Mouse (Mus musculus) kidney, adult 8-10 months (tissue): ENCODE results near the gene Vps41.

ENCODE experiments used
- DNase-seq, 2 experiments: peaks; one replicate each; pipeline ENCODE4 v3.0.0; 2022

Gene Vps41

DNA sequence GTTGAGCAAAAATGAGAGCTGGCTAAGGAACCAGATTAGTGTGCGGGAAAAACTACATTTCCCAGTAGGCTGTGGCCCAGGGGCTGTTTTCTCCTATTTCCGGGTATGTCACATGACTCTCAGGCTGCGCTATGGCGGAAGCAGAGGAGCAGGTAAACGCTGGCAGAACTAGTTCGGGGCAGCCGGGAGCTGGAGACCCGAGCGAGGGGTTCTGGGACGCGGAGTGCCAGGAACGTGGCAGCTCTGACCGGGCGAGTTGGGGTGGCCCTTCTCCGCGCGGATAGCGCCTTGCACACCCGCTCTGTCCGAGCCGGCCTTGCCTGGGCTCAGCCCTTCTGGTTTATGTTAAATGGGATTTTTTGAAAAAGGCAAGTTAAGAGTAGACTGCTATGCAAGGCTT is at the start of gene Vps41:
Gene Vps41 (plus strand): TSS at position 102 of the 400 bp plus-strand sequence.
- DNase-seq = peak; percentile 81 to 85

DNA sequence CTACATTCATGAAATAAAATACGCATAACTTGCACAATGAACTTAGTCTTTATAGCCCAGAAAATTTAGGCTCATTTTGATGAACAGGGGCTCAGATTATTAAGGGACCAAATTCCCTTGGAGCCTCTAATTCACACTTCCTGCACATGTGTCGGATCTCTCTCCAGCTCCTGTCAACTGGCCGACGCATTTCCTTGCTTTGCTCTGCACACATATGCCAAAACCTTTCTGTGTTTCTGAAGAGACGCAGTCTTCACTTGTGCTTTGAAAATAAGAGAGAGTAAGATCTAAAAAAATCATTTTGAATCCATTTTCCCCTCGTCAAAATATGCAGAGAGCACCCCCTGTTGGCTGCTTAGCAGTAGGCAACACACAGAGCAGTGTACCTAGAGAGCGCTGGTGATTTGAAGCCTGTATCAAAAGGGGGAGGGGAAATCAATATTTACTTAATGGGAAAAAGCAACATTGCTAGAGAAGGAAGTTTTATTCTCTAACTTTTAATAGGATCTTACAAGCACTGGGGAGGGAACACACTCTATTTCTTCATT is 18.5 kb upstream of the Vps41 start:
- peak in 1 of 2 experiments; percentile 12 for DNase-seq

DNA sequence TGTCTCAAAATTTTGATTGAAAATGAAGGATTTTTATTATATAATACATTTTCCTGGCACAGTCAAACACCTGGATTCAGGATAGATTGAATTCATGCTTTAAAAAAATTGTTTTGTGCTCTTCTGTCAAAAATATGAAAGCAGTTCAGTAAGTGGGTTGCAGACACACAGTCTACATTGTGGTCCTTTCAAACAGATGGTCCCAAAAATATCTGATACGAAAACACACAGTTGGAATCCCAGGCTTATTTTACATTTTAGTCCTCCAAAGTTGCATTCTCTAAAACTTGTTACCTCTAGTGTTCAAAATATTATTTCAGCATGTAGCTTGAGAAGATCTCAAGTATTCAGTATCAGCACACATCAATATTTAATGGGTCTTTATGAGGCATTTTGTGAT is 5.4 kb upstream of the Vps41 start:
- no peak for DNase-seq

GRCm38 (mm10) chr13:18716707-18717106 is 379 bp upstream of the Vps41 start:
- no peak for DNase-seq

- DNase-seq = peak; percentile 9 to 17
Measured at GRCm38 (mm10) chr13:18718461-18718860, 1.4 kb downstream of the Vps41 start.

DNA sequence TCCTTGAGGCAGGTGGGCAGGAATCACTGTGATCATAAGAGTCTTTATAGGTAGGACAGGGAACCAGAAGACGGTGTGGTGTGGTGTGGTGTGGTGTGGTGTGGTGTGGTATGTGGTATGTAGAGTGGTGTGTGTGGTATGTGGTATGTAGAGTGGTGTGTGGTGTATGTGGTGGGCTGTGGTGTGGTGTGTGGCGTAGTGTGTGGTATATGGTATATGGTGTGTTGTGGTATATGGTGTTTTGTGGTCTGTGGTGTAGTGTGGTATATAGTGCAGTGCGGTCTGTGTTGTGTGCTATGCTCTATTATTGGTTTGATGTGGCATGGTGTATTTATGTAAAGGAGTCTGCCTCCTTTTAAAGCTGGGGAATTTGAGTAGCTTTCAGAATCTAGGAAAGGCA is 13.6 kb downstream of the Vps41 start:
- DNase-seq = no peak

DNA sequence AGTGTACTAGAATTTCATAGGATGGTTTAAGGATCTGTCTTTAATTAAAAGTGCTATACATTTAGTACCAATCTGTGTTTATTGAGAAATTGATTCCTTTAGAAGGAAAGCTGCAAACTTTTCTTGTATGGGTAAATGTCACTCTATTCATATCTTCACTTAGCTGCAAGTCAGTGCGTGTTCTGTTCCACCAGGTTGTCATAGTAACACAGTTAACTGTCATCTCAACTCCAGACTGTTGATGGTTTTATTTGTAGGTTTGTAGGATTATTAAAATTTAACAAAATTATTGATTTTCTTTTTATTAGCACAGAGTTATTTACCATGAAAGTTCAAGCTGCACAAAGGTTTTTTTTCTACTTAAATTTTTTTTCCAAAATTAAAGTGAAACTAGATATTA is 19.5 kb downstream of the Vps41 start:
- no peak for DNase-seq

DNA sequence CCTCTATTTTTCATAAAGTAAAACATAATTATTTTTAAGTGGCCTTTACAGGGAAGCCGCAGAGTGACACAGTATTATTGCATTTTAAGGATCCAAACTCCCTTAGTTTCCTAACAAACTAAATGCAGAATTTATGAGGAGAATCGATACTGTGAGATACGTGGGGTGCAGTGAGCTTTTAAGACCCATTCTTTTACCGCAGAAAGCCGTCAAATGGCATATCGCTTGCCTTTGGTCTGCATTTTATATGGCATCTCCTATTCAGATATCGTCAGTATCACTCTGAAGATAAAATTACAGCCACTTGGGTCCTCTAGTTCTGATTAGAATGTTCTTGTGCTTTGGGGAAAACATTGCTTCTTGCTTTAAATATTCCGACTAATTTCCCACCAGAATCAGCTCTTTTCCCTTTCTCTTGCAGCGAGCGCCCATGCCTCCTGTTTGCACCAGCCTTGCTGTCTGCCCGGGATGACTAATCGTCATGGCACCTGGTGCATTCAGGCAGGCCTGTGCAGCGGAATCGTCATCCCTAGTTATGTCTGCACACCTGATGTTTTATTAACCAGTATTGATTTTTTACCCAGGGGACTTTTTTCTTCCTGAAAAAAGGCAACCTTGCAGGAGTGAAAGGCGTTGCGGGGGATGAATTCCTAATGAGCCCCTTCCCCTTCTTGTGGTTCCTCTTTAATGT is 26.6 kb downstream of the Vps41 start:
- no peak for DNase-seq

DNA sequence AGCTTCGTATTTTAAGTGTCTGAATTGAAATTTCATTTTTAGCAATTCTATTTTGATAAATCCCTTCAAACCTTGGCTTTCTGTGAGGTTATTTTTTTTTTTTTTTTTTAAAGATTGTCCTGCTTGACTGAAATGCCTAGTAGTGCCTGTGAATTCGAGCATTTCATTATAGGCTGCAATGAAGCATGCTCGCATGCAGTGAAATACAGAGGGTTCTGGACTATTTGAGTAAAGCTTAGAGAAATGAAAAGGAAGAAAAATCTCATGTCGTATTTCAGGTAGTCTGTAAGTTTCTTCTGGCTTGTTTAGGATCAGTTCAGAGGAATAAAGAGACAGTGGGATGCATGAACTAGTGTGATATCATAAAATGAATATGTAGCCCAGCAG is 27.2 kb downstream of the Vps41 start:
- DNase-seq = no peak

GRCm38 (mm10) chr13:18757958-18758357 is 40.9 kb downstream of the Vps41 start:
- no peak for DNase-seq

DNA sequence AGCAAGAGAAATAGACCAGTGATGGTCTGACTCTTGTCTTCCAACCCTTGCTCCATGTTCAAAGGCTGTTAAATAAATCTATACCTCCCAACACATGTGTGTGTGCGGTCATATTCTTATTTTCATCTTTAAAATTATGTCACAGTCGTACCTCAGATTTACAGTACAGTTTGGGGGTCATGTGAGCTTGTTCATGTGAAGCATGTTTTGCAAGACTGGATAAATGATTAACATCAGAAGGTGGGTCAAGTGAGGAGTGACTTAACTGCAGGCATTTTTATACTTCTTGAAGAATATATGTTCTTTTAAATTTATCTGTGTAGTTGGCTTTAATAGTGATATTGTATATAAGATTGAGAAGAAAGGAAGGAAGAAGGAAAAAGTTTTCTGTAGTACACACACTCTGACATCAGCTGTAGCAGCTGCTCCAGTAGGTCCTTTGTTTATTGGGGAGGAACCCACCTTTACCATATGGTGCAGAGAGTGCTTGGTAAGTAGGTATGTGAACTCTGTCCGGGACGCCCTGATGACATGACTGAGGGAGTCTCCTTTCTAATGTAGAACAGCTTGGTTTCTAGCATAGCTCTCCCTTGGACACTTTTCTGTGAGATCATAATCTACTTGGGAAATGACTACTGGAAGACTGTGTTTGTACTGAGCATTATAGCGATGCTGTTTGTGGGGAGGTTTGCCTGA is 42.4 kb downstream of the Vps41 start:
- DNase-seq = peak in 1 of 2 experiments; percentile 30

DNA sequence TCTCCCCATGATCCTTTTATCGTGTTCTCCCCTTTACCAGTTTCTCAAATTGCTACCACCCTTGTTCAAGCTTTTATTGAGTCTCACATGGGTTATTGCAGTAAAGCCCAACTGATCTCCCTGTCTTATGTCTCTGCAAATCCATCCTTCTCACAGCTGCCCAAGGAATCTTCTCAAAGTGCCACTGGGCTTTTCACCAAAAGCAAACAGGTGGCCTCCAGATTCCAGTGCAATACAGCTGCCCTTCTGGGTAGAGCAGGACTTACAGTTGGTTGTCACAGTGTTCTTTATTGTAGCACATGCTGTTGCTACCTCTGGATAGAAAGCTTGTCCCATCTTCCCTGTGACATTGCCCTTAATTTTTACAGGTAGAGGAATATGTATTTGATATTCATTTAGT is 44.4 kb downstream of the Vps41 start:
- no peak for DNase-seq

DNA sequence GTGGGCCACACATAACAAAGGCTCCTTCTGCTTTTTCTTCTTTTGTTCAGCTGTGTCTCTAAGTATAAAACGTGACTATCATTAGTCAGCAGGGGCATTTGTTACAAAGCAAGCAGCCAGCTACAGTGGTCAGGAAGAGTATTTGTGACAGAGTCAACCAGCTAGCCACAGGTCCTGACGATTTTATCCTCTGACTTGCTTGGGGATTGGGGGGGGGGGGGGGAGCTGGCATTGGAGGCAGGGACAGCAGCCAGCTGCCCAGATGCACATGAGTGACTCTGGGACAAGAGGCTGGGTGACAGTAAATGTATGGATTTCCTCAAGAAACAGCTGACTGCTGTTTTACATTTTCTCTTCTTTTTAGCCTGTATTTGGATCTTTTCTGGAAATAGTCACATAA is 50.8 kb downstream of the Vps41 start:
- DNase-seq = no peak

DNA sequence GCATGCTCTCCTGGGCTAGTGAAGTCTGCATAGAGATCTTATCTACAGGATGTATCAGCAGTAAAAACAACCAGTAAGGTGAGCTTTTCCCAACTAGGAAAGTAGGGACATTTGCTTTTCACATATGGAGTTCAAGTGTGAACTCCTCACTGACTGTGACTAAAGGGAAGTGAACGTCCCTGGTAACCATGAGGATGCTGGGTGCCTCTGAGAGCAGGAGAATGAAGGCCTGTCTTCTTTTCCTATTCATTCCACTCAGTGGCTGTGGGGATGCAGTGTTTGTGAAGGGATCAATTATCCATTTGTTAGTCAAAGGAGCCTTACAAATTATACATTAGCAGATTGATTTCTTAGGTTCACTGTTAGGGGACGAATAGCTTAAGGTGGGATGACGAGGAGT is 51.4 kb downstream of the Vps41 start:
- DNase-seq = no peak

- no peak for DNase-seq
Measured at GRCm38 (mm10) chr13:18773437-18774198, 56.5 kb downstream of the Vps41 start.

DNA sequence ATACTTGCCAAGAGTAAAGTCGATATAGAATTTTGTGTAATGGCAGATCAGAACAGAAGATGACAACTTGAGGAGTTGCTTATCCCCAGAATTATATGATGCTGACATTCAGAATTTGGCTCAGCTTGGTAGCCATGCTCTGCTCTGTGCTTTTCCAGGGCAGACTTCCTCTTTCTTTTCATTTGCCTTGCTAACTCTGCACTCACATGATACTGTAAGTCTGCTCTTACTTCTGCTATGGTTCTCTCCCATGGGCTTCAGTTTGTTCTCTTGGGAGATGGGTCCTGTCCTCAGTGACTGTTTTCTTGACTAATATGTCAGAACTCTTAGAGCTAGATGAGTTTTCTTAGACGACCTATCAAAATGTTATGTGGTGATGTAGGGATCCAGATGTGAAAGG is 64.2 kb downstream of the Vps41 start:
- no peak for DNase-seq

GRCm38 (mm10) chr13:18785702-18786101 is 68.6 kb downstream of the Vps41 start:
- no peak for DNase-seq

DNA sequence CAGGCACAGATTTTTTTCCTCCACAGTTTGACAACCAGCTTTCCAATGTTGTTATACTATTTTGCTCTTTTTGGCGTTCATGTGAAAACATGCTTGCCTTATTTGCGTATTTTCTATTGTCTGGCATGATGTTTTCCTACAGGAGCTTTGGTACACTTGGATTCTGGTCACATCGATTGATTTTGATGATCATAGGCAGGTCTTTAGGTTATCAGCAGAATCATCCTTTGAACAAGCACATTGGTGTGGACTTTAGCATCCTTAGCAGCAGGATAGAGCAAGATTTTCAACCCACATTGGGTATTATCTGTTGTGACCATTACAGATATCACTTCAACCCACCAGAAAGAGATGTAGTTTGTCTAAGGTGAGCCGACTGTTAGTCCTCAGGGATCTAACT is 71.0 kb downstream of the Vps41 start:
- DNase-seq = no peak

GRCm38 (mm10) chr13:18788689-18789088 is 71.6 kb downstream of the Vps41 start:
- DNase-seq = no peak

GRCm38 (mm10) chr13:18789662-18790061 is 72.6 kb downstream of the Vps41 start:
- no peak for DNase-seq

DNA sequence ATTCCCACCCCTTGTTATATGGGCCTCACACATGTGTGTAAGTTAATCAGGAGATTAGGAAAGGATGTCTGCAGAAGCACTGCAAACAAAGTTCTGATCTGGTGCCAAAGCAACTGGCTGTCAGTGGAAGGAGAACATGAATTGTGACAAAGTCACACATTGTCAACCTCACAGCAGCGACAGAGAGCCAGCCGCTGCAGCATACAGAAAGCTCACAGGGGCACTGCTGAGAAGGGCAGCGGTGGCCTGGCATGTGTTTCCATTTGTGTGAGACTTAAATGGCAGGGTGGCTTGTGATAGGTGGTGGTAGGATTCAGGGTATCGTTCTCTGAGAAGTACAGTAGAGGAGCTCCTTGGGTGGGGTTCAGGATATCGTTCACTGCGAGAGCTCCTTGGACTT is 73.0 kb downstream of the Vps41 start:
- DNase-seq = no peak

DNA sequence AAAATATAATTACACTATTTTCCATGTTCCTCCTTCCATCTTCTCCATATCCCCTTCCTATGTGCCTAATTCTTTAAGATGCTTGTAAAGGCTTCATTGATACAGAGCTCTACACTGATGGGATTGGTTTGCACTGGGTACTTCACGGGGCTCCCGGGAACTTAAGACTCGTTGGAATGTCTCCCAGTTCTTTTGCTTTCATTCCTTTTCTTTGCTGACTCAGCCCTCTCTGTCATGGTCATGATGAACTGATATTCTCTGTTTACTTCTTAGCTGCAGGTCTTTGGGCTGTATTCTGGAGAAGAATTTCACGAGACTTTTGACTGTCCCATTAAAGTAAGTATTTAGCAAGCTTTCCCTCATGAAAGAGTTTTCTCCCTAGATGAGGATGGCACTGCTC is 74.2 kb downstream of the Vps41 start:
- no peak for DNase-seq

- no peak for DNase-seq
Measured at GRCm38 (mm10) chr13:18791724-18792123, 74.6 kb downstream of the Vps41 start.

DNA sequence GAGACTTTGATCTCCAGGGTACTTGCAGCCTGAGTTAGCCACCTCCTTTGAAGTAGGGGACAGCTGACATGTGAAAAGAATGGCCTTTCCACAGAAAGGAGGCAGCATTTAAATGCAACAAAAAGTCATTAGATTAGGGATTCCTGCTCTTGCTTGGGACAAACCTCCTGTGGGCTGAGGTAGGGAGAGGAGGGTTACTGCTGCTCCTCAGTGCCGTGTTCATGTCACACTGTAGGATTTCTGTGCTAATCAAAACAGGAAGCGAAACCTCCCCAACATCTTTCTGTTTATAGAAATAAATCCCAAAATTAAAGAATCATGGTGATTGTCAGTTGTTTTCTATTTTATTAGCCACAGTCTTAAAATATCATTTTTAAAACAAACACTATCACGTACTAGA is 77.4 kb downstream of the Vps41 start:
- no peak for DNase-seq
